Mouse (Mus musculus) kidney, adult 18-20 months (tissue): ENCODE measurements around the gene Tsc22d4.
A peak's percentile ranks its signal among the peaks of the same experiment; 100 is the strongest.

ENCODE experiments used
- DNase-seq: peaks from one replicate; pipeline ENCODE4 v3.0.0; 2021

Tsc22d4 gene

DNA sequence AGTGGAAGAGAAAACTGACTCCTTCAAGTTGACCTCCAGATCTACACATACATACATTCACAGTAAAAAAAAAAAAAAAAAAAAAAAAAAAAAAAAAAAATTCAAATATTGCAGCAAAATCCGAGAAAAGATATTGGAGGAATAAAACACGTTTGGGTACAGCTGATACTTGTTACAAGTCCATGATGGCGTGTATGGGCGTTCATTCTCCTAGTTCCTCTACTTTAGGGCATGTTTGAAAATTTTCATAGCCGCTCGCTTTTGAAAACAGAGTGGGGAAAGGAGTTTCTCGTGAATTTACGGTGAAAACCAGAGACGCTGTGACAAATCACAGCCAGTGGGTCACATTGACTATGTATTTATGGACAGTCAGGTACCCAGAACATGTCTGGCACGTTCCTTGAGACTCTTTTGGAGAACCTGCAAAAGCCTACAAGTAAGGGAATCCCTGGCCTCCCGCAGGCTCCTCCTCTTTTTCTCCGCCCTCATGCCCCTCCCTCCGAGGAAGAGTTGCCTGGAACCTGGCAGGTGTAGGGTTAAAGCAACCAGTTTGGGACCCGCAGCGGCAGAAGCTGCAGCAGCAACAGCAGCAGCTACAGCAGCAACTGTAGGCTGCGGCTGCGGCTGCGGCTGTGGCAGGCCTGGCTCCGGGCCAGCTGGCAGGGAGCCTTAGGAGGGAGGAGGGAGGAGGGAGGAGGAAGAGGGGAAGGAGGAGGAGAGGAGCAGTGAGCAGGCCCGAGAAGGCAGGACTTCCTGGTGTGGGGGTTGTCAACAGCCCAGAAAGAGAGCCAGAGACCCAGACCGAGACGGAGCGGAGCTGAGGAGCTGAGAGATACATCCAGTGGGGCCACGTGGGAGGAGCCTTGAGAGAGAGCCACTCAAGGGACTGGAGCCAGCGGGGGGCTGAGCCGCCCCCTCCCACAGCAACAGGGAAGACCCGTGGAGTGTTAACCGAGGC is at the start of gene Tsc22d4:
Gene Tsc22d4 (plus strand): TSS at position 517 of the 958 bp plus-strand sequence.
- DNase-seq = peak; percentile 92

DNA sequence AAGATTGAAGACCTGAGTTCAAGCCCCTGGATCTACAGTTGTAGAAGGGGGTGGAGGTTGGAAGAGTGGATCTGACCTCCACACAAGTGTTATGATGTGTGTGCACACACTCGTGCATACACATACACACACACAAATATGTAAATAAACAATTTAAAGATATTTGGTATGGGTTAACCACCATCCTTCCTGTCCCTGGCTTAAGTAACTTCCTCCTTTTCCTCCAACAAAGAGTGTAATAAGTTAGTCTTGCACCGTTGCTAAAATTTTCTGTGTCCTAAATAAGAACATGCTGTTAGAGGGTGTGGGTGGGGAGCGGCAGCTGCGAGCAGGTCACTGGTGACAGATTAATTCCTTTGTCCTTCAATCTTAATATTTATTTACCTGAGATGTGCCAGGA is 49.6 kb upstream of the Tsc22d4 start:
- DNase-seq = no peak

DNA sequence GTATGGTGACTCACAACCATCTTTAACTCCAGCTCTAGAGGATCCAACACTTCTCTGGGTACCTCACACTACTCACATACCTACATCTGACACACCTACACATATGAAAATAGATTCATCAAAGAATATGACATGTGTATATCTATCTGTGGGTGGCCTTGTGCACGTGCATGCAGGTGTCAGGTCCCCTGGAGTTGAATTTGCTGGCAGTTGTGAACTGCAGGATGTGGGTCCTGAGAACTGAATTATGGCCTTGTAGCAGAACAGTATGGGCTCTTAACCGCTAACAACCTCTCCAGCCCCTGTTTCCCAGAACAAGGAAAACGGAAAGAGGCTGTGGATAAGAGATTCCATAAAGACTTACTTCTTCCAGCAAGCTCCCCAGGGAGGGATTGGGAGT is 46.5 kb upstream of the Tsc22d4 start:
- DNase-seq = no peak

DNA sequence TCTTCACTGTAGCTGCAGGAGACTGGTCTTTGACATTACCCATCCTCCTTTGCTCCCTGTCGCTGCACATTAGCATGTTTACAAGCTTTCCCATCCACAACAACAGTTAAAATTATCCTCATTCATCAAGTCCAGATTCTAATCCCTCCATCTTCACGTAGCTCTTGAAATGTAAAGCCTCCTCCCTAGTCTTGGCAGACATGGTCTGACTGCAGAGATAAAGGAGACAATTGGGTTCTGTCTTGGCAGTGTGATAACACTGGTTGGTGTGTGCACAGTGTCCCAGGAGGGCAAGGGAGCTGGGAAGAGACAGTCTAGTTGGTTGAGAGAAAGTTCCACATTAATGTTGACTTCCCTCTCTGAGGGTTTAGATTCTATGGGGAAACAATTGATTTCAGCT is 45.7 kb upstream of the Tsc22d4 start:
- DNase-seq = no peak

DNA sequence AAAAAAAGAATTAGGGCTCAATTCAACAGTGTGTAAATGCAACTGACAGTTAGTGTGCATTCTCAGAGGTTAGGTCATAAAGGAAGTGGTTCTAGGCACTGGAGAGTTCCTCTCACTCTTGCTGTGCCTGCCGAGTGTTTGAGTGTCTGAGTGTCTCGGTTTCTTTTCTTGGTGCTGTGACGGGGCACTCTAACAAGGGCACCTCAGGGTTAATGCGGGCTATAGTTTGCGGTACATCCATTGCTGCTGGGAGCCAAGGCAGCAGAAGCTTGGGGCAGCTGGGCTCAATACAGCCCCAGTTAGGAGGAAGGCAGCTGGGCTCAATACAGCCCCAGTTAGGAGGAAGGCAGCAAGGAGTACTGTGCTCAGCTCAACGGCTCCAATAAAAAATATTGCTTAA is 40.3 kb upstream of the Tsc22d4 start:
- no peak for DNase-seq

DNA sequence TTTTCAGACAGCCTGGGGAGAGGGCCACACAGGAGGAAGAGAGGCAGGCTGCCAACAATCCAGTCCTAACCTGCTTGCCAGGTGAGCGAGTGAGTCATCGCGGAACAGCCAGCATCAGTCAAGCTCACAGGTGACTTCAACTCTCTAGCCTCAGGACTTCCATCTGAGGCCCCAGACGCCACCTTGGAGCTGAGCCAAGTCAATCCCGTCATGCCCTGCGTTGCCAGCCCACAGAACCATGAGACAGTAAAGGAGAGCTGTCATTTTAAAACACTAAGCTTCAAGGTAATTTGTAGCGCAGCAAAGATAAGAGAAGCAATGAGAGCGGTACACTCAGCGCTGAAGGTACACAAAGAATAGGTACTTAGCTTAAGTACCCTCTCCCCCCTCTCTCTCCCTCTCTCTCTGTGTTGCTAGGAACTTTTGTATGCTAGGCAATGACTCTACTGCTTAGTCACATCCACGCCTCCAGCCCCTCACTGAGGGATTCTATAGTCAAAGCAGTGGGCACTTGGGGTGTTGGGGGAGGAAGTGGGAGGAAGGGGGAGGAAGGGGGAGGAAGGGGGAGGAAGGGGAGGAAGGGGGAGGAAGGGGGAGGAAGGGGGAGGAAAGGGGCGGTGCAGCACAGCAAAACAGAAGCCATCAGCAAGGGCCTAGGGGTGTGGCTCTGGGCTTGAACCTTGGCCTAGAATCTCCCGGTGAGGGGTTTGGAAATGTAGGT is 38.5 kb upstream of the Tsc22d4 start:
- peak; percentile 78 for DNase-seq

DNA sequence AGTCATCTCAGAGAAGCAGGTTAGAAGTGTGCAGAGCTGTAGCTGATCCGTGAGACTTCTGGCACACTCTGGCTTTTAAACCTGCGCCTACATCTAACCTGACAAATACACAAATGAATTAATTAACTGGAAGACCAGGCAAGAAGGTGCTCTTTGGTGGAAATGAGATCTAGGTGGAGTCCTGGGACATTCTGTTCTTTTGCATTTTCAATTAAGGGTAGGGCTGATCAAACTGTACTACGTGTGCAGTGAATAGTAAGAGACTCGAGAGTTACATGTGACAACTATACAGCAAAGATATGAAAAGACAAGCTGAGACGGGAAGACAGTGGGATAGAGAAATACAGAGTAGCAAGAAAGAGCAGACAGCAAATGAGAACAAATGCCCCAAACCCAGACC is 32.1 kb upstream of the Tsc22d4 start:
- DNase-seq = no peak

DNA sequence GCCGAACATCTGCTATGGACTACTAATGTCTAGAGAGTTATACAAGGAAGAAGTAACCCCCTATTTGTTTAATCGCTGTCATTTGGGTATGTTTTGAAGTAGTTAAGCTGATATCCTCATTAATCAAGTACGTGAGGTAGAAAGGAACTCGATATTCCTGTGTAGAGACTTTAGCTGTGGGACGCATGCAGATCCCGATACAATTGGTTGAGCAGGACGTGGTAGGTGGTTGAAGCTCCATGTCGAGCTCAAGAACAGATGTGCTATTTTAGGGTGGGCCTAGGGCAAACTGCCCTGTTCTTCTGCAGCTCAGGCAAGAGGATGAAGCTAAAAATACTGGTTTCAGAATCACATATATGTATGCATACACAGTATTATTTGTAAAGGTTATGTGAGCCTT is 29.8 kb upstream of the Tsc22d4 start:
- DNase-seq = no peak

DNA sequence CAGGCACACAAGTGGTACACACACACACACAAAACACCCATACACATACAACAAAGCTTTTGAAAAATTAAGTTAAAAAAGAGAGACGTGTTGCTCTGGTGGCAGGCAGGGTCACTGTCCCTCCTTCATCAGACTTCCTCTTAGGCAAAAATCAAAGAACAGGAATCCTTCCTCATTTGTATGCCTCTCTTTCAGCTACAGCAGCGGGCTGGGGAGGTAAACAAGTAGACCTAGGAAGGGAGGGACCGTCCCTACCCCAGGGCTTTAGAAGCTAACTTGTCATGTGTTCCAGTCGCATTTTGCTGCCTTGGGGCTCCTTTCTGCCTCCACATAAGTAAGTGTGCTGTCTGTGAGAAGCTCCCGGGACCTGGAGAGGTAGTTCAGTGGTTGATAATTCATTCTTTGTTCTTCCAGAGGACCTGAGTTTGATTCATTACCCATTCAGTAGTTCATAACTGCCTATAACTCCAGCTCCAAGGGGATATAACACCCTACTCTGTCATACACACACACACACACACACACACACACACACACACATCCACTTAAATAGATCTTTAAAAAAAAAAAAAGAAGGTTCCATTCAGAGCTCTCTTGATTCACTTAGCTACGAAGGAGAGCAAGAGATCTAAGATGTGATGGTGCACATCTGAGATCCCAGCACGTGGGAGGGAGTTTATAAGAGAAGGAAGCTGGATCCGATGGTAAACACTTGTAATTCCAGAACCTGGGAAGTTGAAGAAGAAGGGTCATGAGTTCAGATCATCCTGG is 27.3 kb upstream of the Tsc22d4 start:
- no peak for DNase-seq

DNA sequence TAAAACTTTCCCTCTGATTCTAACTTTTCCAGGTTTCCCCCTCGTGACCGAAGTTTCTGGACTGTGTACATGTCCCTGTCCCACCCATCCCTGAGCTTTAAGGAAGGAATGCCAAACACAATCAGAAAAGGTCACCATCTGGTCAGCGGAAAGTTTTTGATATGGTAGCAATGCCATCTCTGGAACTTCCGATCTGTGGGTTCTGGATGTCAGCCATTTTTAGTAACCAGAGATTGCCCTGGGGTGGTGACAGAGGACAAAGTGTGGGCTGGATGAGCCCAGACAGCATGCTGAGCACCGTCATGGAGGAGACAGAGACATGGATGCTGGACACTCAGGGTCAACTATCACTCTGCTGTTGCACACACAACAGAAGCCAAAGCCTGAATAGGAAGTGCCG is 26.4 kb upstream of the Tsc22d4 start:
- no peak for DNase-seq

DNA sequence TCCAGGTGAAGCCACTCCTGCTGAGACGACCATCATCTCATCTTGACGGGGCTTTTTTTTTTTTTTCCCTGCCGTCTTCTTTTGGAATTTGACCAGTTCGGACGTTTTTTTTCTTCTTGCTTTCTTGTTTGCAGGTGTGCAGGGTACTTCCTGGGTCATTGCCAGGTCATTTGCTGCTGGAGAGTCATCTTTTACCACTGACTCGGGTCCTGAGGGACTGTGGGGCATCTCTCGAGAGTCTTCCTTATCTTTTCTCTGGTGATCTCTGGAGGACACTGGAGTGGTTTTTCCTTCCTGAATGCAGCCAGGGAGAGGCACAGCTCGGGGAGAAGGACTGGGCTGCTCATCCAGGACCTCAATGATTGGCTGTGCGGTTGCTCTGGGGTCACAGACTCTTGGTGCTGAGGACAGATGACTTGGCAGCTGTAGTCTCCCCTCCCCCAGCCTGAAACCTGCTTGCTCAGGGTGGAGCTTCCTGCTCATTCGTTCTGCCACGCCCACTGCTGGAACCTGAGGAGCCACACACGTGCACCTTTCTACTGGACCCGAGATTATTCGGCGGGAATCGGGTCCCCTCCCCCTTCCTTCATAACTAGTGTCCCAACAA is 24.9 kb upstream of the Tsc22d4 start:
- DNase-seq = peak; percentile 54

DNA sequence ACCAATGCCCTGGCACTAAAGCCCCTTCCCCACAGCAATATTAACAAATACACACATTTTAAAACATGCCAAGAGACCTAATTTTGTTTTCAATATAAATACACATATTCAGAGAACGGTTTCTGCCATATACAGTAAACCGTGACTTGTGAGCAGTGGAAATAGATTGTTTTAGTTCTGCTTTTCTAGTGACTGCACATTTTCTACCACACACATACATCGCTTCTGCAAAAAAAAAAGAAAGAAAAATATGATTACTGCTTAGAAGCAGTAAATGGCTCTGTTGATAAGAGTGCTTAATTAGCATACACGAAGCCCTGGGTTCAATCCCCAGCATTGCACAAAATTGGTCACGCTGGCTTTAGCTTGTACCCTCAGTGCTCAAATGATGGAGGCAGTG is 21.7 kb upstream of the Tsc22d4 start:
- no peak for DNase-seq

DNA sequence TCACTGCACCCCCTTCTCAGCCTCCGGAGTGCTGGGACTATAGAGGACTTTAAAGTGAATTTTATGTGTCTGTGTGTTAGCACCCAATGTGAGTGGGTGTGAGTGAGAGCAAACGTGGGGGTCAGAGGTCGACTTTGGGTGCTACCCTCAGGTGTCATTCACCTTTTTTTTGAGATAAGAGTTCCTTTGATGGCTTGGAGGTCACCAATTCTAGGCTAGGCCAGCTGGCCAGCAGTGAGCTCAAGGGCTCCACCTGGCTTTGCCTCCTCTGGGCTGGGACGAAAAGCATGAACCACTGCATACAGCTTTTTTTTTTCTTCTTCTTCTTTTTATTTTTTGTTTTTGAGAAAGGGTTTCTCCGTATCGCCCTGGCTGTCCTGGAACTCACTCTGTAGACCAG is 18.8 kb upstream of the Tsc22d4 start:
- DNase-seq = no peak

DNA sequence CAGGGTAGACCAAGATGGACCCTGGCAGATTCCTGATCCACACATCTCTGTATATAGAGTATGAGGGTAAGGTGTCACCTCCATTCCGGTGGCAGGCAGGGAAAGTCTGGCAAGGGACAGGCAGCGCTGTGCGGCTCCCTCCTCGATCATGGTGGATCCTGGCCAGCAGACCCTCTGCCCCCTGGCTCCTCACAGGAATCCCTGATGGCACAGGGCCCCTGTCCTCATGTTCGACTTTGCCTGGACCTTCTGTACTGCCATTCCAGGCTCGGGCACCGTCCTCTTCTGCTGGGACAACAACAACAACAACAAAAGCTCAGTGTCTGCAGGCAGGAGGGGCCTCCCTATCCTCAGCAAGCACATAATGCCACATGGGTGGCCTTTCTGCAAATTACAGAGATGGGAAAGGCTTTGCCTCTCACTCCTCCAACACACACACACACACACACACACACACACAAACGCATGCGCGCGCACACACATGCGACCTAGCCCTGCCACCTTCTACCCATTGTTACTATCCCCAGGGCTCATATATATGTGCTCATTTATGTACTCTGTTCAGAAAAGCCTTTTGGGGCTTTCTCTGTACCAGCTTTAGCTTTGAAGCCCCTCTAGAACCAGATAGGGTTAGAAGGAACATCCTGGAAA is 11.8 kb upstream of the Tsc22d4 start:
- DNase-seq = no peak

DNA sequence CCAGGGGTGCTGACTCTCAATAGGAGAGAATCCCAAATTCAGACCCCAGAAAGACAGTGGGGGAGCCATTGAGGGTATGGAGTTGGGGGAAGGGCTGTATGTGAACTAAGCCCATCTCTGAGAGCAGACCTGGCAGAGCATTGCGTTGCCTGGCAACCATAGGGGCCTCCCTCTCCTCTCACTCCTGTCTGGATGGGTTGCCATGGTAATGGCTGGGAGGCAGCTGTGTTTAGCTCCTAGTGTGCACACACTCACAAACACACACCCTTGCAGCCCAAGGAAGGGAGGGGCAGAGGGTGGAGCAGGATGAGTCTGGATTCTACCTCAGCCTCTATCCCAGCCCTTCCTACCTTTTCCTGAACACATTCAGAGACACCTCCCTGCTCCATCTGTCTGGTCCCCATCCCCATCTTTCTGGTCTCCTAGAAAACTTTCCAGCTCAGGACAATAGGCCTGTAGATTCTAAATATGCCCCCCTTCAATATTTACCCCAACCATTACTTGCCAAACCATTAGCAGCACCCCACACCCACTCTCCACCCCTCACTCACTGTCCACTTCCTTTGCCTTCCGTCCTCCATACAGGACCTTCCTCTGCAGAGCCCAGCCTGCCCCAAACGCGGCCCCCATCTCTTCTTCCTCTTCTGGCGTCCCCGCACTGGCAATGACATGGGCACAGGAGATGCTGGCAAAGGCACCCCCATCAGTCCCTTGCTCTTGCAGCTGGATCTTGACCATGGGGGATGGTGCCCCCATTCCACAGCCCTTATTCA is 11.1 kb upstream of the Tsc22d4 start:
- DNase-seq = no peak

DNA sequence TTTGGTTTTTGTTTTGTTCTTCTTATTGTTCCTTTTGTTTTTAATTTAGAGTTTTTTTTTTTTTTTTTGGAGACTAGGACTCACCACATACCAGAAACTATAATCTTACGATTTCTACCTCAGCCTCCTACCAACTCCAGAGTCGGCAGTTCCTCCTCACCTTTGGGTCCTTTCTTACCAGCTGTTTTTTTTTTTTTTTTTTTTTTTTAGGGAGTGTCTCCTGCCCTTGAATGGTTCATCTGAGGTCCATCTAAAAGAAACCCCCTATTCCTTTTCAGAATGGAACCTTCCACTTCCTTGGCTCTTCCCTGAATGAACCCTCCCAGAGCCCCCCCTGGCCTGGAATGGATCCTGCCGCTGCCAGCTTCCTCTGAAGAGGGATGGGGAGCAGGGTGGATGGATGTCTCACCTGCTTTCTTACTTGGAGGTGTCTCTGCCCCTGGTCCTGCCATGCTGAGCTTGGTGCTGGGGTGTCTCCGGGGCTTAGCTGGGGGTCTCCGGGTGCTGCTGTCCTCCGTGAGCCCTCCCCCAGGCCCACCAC is 8.1 kb upstream of the Tsc22d4 start:
- no peak for DNase-seq

DNA sequence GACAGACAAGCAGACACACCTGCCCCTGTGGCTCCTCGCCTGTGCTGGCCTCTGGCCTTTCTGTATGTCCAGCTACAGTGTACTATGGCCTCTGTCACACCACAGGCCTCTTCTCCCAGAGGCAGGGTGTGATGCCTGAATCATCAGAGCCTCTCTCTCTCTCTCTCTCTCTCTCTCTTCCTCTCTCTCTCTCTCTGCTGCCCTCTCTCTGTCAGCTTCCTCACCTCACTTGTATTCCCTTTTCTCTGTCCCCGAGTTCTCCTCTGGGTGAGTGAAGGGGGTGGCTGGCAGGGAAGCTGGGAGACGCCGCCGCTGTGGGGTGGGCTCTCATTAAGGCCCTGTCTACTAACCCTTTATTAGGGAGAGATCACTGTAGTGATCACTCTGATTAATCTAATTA is 7.0 kb upstream of the Tsc22d4 start:
- DNase-seq = no peak

DNA sequence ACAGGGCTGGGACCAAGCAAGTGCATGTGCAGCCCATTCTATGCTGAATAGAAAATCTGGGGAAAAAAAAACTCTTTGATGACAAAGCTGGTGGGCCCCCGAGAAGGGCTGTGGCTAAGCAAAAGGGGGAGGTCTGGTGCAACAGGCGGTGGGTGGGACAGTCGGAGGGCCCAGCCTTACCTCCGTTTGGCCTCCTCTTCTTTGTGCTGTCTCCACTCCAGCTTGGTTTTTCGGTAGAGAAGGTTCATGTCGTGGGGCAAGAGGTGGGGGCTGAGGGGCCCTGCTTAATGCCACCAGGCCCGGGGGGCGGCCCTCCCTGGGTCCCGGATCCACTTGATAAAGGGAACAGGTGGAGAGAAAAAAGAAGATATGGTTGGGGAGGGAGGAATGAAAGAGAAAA is 6.1 kb upstream of the Tsc22d4 start:
- DNase-seq = no peak

DNA sequence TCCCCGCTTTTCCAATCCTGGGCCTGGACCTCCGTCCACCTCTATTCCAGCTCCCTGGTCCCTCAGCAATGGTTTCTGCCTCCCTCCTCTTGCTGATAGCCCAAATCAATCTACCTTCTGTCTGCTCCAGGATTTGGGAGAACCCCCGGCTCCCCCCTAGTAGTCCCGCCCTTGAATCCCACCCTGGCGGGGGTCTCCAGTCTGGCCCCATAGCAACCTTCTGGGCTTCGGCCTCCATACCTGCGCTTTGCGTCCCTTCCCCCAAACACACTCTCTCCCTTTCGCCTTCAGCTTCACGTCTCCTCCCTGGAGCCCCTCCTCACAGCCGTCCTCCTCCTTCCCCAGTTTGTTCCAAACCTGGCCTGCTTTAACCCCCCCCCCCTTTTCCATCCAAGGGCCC is 5.0 kb upstream of the Tsc22d4 start:
- no peak for DNase-seq

DNA sequence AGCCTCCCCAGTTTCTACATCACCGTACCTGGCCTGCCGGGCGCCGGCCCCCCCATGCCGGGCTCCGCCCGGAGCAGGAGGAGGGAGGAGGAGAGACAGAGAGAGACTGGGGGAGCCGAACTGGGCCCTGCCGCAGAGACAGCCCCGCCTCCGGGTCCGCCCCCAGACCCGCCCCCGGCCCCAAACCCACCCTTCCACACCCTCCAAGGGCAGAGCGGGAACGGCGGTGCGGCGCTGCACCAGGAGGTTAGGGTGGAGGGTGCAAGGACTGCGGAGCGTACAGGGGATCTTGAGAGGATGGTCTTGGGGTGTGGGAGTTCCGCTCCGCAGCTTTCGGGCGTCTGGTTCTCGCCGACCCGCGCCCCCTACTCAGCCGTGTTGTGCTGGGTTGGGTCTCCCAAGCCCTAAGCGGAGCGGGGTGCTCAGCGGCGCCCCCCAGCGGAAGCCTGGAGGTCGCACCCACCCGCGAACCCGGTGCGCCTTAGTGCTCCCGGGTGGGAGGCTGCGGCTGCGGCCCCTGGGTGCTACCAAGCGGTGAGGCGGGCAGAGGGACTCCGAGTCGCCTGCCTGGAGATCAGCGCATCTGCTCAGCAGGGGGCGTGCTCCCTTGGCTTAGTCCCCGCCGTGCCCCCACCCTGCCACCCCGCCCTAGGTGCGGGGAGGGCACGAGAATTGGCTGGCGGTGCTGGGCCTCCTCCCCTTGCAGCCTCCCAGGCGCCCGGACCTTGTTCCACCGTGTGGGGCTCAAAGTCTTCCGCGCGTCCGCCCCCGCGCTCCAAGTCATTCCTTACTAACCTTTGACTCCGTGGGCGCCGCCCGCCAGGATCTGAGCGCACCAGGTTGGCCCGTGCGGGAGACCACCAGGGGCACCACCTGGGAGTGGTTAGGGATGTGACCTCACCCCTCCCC is 4.3 kb upstream of the Tsc22d4 start, which contains the start of gene Nyap1:
Gene Nyap1 (minus strand): TSS at position 585 of the 909 bp plus-strand sequence.
- peak; percentile 86 for DNase-seq
